In the genomic region with DNA sequence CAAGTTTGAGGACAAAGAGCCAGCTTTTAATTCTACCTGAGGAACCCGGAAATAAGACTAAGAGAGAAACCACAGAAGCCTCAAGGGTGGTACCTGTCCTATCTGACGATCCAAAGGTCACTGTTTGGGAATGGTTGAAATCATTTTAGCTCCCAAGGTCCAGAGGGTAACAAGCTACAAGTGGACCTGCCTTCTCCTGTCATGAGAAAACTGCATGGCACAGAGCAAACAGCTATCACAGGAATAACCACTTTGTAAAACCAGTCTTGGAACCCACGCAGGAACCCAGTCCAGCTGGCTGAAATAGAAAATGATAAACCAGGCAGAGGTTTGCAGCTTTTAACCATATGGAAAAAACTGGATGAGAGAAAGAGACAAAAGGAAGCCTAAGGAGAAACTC, we compare ENCODE assay signal across 18 mouse cellular contexts. TPM values are rescaled to one million over a fixed set of nuclear protein-coding genes. Genes with fewer than 3 reads are reported as not detected.
DNase-seq lines count a peak whose midpoint lies in the region; ATAC-seq and TF ChIP-seq lines count a peak whose summit lies in the region.
"Had no signal": no experiment of that assay in that cellular context is flagged by ENCODE, and none has a peak within 500 bp of the region (broad histone marks: within the 10 kb centered on the region; RNA-seq: fewer than 3 reads in every experiment).

No protein-coding gene starts in this region.

- no peak for ATAC-seq in heart, embryonic 15.5 days (replicated peaks; ENCODE audit: insufficient number of reproducible peaks, insufficient read depth, low FRiP score, low read depth)
- no peak for ATAC-seq in liver, embryonic 11.5 days (replicated peaks; ENCODE audit: low FRiP score)

- H3K9me3 ChIP-seq in heart, embryonic 15.5 days (replicated peaks): no peaks in the 10 kb centered on the region
- no peaks in the 10 kb centered on the region for H3K9me3 ChIP-seq in liver, embryonic 11.5 days (ENCODE audit: control insufficient read depth, low read length)
- H3K9me3 ChIP-seq: forebrain, embryonic 10.5 days; hindbrain, embryonic 12.5 days; midbrain, embryonic 12.5 days had no signal

- intact Hi-C loops in heart, postnatal 10 days (cut with DNase I): no loop called here

- H3K4me1 ChIP-seq in heart, embryonic 15.5 days (replicated peaks): peaks cover 15% of the 10 kb centered on the region
- peaks cover 36% of the 10 kb centered on the region for H3K4me1 ChIP-seq in liver, adult 2 months (ENCODE audit: control insufficient read depth, insufficient read depth, low read length)
- H3K4me1 ChIP-seq in liver, embryonic 11.5 days (replicated peaks; ENCODE audit: control insufficient read depth, insufficient read depth, low read length): peaks cover 22% of the 10 kb centered on the region
- peaks cover 14% of the 10 kb centered on the region; the same call in 1 of the 2 replicates for H3K4me1 ChIP-seq in small intestine, adult 2 months (ENCODE audit: control insufficient read depth, insufficient read depth, insufficient read length, low read length)
- H3K4me1 ChIP-seq: hindbrain, embryonic 12.5 days; midbrain, embryonic 12.5 days had no signal

- peaks cover 39% of the 10 kb centered on the region; the same call in 1 of the 2 replicates for H3K79me2 ChIP-seq in liver, adult 2 months (ENCODE audit: control insufficient read depth, insufficient read depth, low read length)

- TF ChIP-seq CTCF in liver, adult 2 months (IDR thresholded peaks at IDR 0.05; ENCODE audit: low read depth, low read length): no peak
- TF ChIP-seq CTCF in small intestine, adult 2 months (IDR thresholded peaks at IDR 0.05; ENCODE audit: extremely low read depth, insufficient read length, insufficient replicate concordance, low read depth, low read length): no peak

- no peaks in the 10 kb centered on the region for H3K36me3 ChIP-seq in heart, embryonic 15.5 days
- H3K36me3 ChIP-seq in liver, adult 2 months (ENCODE audit: control insufficient read depth, insufficient read depth, low read length): peaks cover 11% of the 10 kb centered on the region; the same call in 1 of the 2 replicates
- H3K36me3 ChIP-seq in liver, embryonic 11.5 days (ENCODE audit: control insufficient read depth, insufficient read depth, low read length): no peaks in the 10 kb centered on the region
- peaks cover 4% of the 10 kb centered on the region; the same call in 1 of the 2 replicates for H3K36me3 ChIP-seq in small intestine, adult 2 months (ENCODE audit: control insufficient read depth, insufficient read depth, low read length)
- H3K36me3 ChIP-seq: forebrain, embryonic 10.5 days; hindbrain, embryonic 12.5 days; midbrain, embryonic 12.5 days had no signal

- H3K9ac ChIP-seq in heart, embryonic 15.5 days: no peak overlapping the region
- no peak overlapping the region for H3K9ac ChIP-seq in liver, adult 2 months (ENCODE audit: low read depth, low read length)
- no peak overlapping the region for H3K9ac ChIP-seq in liver, embryonic 11.5 days (ENCODE audit: low read depth, low read length)
- H3K9ac ChIP-seq: hindbrain, embryonic 12.5 days; liver, embryonic 14.5 days; midbrain, embryonic 12.5 days had no signal

- DNase-seq in heart, postnatal 4 days: no peak
- DNase-seq in liver, adult 2 months (ENCODE audit: extremely low read depth, low read depth, low spot score): peak; percentile 97
- DNase-seq in liver, embryonic 11.5 days (ENCODE audit: low spot score): no peak
- peak; percentile 9 to 20 for DNase-seq in heart, postnatal 10 days
- no peak for DNase-seq in lung, adult 18-20 months
- no peak for DNase-seq in spleen, adult 12 weeks (ENCODE audit: low spot score)
- DNase-seq: adrenal gland, adult 2 months; cerebellum, adult 2 months; kidney, adult 8-10 months; thymus, adult 18-20 months had no signal

- no peaks in the 10 kb centered on the region for H3K27me3 ChIP-seq in heart, embryonic 15.5 days
- H3K27me3 ChIP-seq in liver, adult 2 months (ENCODE audit: control insufficient read depth, insufficient read depth, low read length): no peaks in the 10 kb centered on the region
- no peaks in the 10 kb centered on the region for H3K27me3 ChIP-seq in liver, embryonic 11.5 days (replicated peaks; ENCODE audit: control insufficient read depth, insufficient read depth, low read length)
- H3K27me3 ChIP-seq in small intestine, adult 2 months (ENCODE audit: control insufficient read depth, insufficient read depth, low read length): no peaks in the 10 kb centered on the region
- H3K27me3 ChIP-seq: hindbrain, embryonic 12.5 days; midbrain, embryonic 12.5 days had no signal

- TF ChIP-seq POLR2A in liver, adult 2 months (IDR thresholded peaks at IDR 0.05; ENCODE audit: extremely low read depth, insufficient read depth, low read length): no peak
- no peak for TF ChIP-seq POLR2A in small intestine, adult 2 months (IDR thresholded peaks at IDR 0.05; ENCODE audit: low read depth, low read length)

- H3K4me3 ChIP-seq in heart, embryonic 15.5 days: no peak overlapping the region
- H3K4me3 ChIP-seq in liver, adult 2 months (ENCODE audit: insufficient read depth, low read depth, low read length): no peak overlapping the region
- no peak overlapping the region for H3K4me3 ChIP-seq in liver, embryonic 11.5 days (ENCODE audit: low read depth, low read length)
- H3K4me3 ChIP-seq in small intestine, adult 2 months (ENCODE audit: low read depth, low read length): no peak overlapping the region
- H3K4me3 ChIP-seq: forebrain, embryonic 10.5 days; hindbrain, embryonic 12.5 days; layer of hippocampus, adult 2 months; midbrain, embryonic 12.5 days; myocyte had no signal

- H3K4me2 ChIP-seq in heart, embryonic 15.5 days: no peak overlapping the region
- no peak overlapping the region for H3K4me2 ChIP-seq in liver, embryonic 11.5 days
- H3K4me2 ChIP-seq: hindbrain, embryonic 12.5 days; midbrain, embryonic 12.5 days had no signal

- WGBS in heart, embryonic 15.5 days: 45% methylated on average over 3 of the region's 3 CpGs
- whole genome bisulfite sequencing in liver, adult 2 months: 21% methylated on average over 3 of the region's 3 CpGs
- 39% methylated on average over 3 of the region's 3 CpGs for WGBS in liver, embryonic 11.5 days
- 26% methylated on average over 3 of the region's 3 CpGs for WGBS in small intestine, adult 2 months

- peak overlapping the region; percentile 29 for H3K27ac ChIP-seq in heart, embryonic 15.5 days
- H3K27ac ChIP-seq in liver, adult 2 months (replicated peaks; ENCODE audit: insufficient read depth, low read depth, low read length): peak overlapping the region; percentile 76
- H3K27ac ChIP-seq in liver, embryonic 11.5 days (ENCODE audit: low read depth, low read length): no peak overlapping the region
- peak overlapping the region; percentile 73 for H3K27ac ChIP-seq in small intestine, adult 2 months (ENCODE audit: insufficient read depth, low read depth, low read length)
- H3K27ac ChIP-seq: forebrain, embryonic 10.5 days; hindbrain, embryonic 12.5 days; layer of hippocampus, adult 2 months; liver, embryonic 14.5 days; midbrain, embryonic 12.5 days had no signal

RNA-seq across cellular contexts. Expression of gene Ern1, which starts 25.3 kb away (rescaled TPM):
- polyA plus RNA-seq in heart, embryonic 15.5 days (2015; fragmentation: Nextera tagmentation; extraction: Ambion mirVana): 3.8 and 5.2 TPM in 2 replicates
- total RNA-seq in heart, postnatal 4 days (2021): 1 to 10 TPM; 8.7 to 9.8 TPM
- total RNA-seq in liver, adult 2 months (2014; rRNA removed): 18.2 and 24.1 TPM in 2 replicates
- 36.3 and 52.8 TPM in 2 replicates for polyA plus RNA-seq in liver, adult 2 months (2012; rRNA removed)
- polyA plus RNA-seq in liver, embryonic 11.5 days (2014; fragmentation: Nextera tagmentation; extraction: Ambion mirVana): 6.3 and 7.5 TPM in 2 replicates
- total RNA-seq in heart, postnatal 10 days (2021): 10 to 100 TPM in 1 of 2 experiments, 1 to 10 TPM in 1; 8.9 to 10.5 TPM
- polyA plus RNA-seq in small intestine, adult 2 months (2012; rRNA removed): 14.2 and 31.2 TPM in 2 replicates

Comparison
In these comparisons a context has a peak if more than half of its experiments do, and no peak if none do; other contexts are left out.
1. DNase-seq: peak in liver, adult 2 months (single experiment) and heart, postnatal 10 days (2 of 2); none in heart, postnatal 4 days (single experiment), liver, embryonic 11.5 days (single experiment), lung, adult 18-20 months (0 of 2) and spleen, adult 12 weeks (single experiment).